Mouse (Mus musculus): ENCODE results near the gene Bmf.

- no peak for TF ChIP-seq POLR2AphosphoS2 (IDR thresholded peaks at IDR 0.05; ENCODE audit: insufficient read length, low read depth)
- no peak for TF ChIP-seq USF1 (IDR thresholded peaks at IDR 0.05; ENCODE audit: low read depth)
Observed at GRCm38 (mm10) chr2:118483032-118483431, 66.5 kb downstream of the Bmf start.
